Mouse (Mus musculus) heart, embryonic 14.5 days (tissue): ENCODE measurements around the gene Ston2. TPM values are rescaled to one million over a fixed set of nuclear protein-coding genes. Genes with fewer than 3 reads are reported as not detected.

Source experiments
- ATAC-seq: fragments of 200-750 bp; cut with Nextera tagmentation; 2 replicates; pipeline ENCODE4 v1.8.0; 2017; ENCODE audit warnings: low read depth, moderate TSS enrichment; ENCODE audit not compliant: insufficient number of reproducible peaks, insufficient read depth, low FRiP score
- H3K27ac ChIP-seq, 2 experiments: fragments of 200-500 bp in 1 of 2; fragments of 300-500 bp in 1 of 2; sonication (generic) in 1 of 2; replicated peaks in 1 of 2; 2 replicates each; pipeline ENCODE4 v1.5.1; 2012 to 2014; ENCODE audit warnings: low read depth in 2 of 2, low read length in 2 of 2, control low read depth in 1 of 2, mild to moderate bottlenecking in 1 of 2, mixed read lengths in 1 of 2; ENCODE audit not compliant: control insufficient read depth in 1 of 2, insufficient read depth in 1 of 2
- H3K27me3 ChIP-seq: fragments of 300-500 bp; sonication (generic); 2 replicates; pipeline ENCODE4 v1.6.1; 2014; ENCODE audit warnings: mild to moderate bottlenecking, low read length, control low read depth; ENCODE audit not compliant: control insufficient read depth, insufficient read depth
- H3K36me3 ChIP-seq: fragments of 300-500 bp; sonication (generic); 2 replicates; pipeline ENCODE4 v1.6.1; 2014; ENCODE audit warnings: mild to moderate bottlenecking, control low read depth, low read length, mixed read lengths; ENCODE audit not compliant: control insufficient read depth, insufficient read depth
- H3K4me1 ChIP-seq, 2 experiments: fragments of 200-500 bp in 1 of 2; fragments of 300-500 bp in 1 of 2; sonication (generic) in 1 of 2; 2 replicates each; pipeline ENCODE4 v1.6.1; 2012 to 2014; ENCODE audit warnings: low read length in 2 of 2, control low read depth in 1 of 2, mixed read lengths in 1 of 2; ENCODE audit not compliant: control insufficient read depth in 2 of 2, insufficient read depth in 2 of 2
- H3K4me2 ChIP-seq: fragments of 300-500 bp; sonication (generic); 2 replicates; pipeline ENCODE4 v1.6.1; 2014; ENCODE audit warnings: mild to moderate bottlenecking, low read length
- H3K4me3 ChIP-seq, 2 experiments: fragments of 200-500 bp in 1 of 2; fragments of 300-500 bp in 1 of 2; sonication (generic) in 1 of 2; 2 replicates each; pipeline ENCODE4 v1.5.1; 2012 to 2014; ENCODE audit warnings: low read length in 2 of 2, mild to moderate bottlenecking in 2 of 2, control low read depth in 1 of 2, low read depth in 1 of 2, moderate library complexity in 1 of 2; ENCODE audit not compliant: control insufficient read depth in 1 of 2, insufficient read depth in 1 of 2
- H3K9ac ChIP-seq: fragments of 300-500 bp; sonication (generic); 2 replicates; pipeline ENCODE4 v1.6.1; 2014; ENCODE audit warnings: mild to moderate bottlenecking, low read length
- H3K9me3 ChIP-seq: fragments of 300-500 bp; sonication (generic); 2 replicates; pipeline ENCODE4 v1.6.1; 2016; ENCODE audit warnings: low read length, control low read depth; ENCODE audit not compliant: control insufficient read depth
- WGBS: fragments of 180-500 bp; shearing (Covaris S2); extraction: QIAGEN DNeasy Blood & Tissue Kit; methylation state at CpG from one replicate; pipeline ENCODE4 v1.1.7; 2014; 5-methylcytosine and 5-hydroxymethylcytosine counted together
- polyA plus RNA-seq: library from polyadenylated mRNA; unstranded; fragments of >200 nt; fragmentation: Nextera tagmentation; extraction: Ambion mirVana; gene quantifications from 2 replicates; pipeline ENCODE4 v1.2.1, GENCODE M21; 2014

Gene Ston2
- polyA plus RNA-seq, 1 experiment from 2014 or later, result 1.5 TPM

- Histone ChIP-seq H3K27ac (no peak overlapping the region), H3K4me3 (no peak overlapping the region), H3K9me3 (no peaks in the 10 kb centered on the region), H3K4me1 (peaks cover 0 to 9% of the 10 kb centered on the region in 2 experiments; a peak in 1 of 4 replicates), H3K4me2 (no peak overlapping the region), H3K36me3 (no peaks in the 10 kb centered on the region), H3K27me3 (no peaks in the 10 kb centered on the region), H3K9ac (no peak overlapping the region)
- WGBS, result 53% methylated on average over 3 of the region's 3 CpGs
- no peak for ATAC-seq
Measured at GRCm38 (mm10) chr12:91654399-91655122, 133.6 kb downstream of the Ston2 start.

- Histone ChIP-seq H3K9me3 (0 out of 2 replicates have a peak, but pooled peaks cover 2% of the 10 kb centered on the region), H3K4me3 (no peak overlapping the region), H3K27ac (no peak overlapping the region), H3K4me1 (peaks cover 10 to 17% of the 10 kb centered on the region in 2 experiments), H3K27me3 (no peaks in the 10 kb centered on the region), H3K4me2 (no peak overlapping the region), H3K9ac (no peak overlapping the region), H3K36me3 (no peaks in the 10 kb centered on the region)
- WGBS, result 94% methylated on average over 17 of the region's 17 CpGs
- ATAC-seq, result no peak
Measured at GRCm38 (mm10) chr12:91648426-91648825, 139.8 kb downstream of the Ston2 start.

- Histone ChIP-seq H3K27ac (peak overlapping the region in 1 of 2 experiments; percentile 38; a peak in 2 of 4 replicates), H3K36me3 (no peaks in the 10 kb centered on the region), H3K27me3 (no peaks in the 10 kb centered on the region), H3K9ac (peak overlapping the region; percentile 6; the same call in 1 of the 2 replicates), H3K9me3 (0 out of 2 replicates have a peak, but pooled peaks cover 2% of the 10 kb centered on the region), H3K4me3 (no peak overlapping the region), H3K4me2 (peak overlapping the region; percentile 12), H3K4me1 (peaks cover 19 to 24% of the 10 kb centered on the region in 2 experiments)
- 36% methylated on average over 6 of the region's 6 CpGs for WGBS
- ATAC-seq, result no peak; the same call in 1 of the 2 replicates
Measured at GRCm38 (mm10) chr12:91645361-91646123, 142.6 kb downstream of the Ston2 start.

DNA sequence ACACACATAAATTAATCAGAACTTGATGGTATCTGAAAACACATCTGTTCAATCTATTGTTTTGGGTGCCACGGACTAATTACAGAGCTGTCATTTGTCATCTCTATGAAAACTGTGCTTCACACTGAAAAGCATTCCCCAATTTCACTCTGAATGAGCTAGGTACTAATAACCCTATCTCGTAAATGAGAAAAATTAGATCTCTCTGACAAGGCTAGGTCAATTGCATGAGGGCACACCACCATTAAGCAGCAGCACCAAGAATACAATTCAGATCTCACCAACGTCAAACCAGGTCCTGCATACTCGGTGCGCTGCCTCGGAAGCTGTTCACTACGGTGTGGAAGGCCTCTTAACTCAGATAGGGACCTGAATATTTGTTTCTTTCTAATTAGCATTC, 145.0 kb downstream of the Ston2 start:
- Histone ChIP-seq H3K4me1 (peaks cover 19 to 24% of the 10 kb centered on the region in 2 experiments), H3K4me2 (no peak overlapping the region), H3K4me3 (no peak overlapping the region), H3K9ac (no peak overlapping the region), H3K27me3 (no peaks in the 10 kb centered on the region), H3K27ac (no peak overlapping the region), H3K9me3 (0 out of 2 replicates have a peak, but pooled peaks cover 2% of the 10 kb centered on the region), H3K36me3 (no peaks in the 10 kb centered on the region)
- ATAC-seq, result no peak
- 94% methylated on average over 7 of the region's 7 CpGs for WGBS

DNA sequence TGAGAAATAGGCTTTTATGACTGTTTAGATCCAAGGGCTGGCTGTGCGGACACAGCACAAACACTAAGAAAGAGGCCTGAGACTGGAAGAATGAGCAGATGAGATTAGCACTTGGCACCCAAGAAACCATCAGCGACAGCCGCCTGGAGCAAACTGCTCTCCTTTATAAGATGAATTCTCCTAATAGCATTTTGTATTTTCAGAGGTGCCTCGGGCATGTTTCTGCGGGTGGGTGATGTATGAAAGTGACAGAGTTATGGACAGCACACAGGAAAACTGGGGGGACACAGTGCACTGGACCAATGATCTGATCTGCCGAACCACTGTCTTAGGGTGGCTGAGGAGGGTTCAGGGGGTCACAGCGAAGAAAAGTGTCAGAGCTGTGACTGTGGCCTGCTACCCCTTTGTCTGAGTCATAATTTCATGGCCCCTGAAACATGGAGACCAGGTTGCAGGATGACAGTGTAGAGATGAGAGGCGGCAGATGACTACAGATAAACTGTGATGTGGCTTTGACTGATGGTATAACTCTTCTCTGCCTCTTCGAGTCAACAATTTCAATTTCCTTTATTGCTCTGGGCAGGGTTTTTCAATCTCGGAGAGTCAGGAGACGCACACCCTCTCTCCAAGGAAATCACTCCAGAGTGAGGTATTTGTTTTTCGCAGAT, 145.6 kb downstream of the Ston2 start:
- Histone ChIP-seq H3K27me3 (no peaks in the 10 kb centered on the region), H3K36me3 (no peaks in the 10 kb centered on the region), H3K4me1 (peaks cover 19 to 24% of the 10 kb centered on the region in 2 experiments), H3K4me3 (no peak overlapping the region), H3K9ac (no peak overlapping the region), H3K27ac (no peak overlapping the region), H3K9me3 (0 out of 2 replicates have a peak, but pooled peaks cover 2% of the 10 kb centered on the region), H3K4me2 (no peak overlapping the region)
- WGBS, result 92% methylated on average over 12 of the region's 12 CpGs
- ATAC-seq, result no peak

- Histone ChIP-seq H3K9me3 (no peaks in the 10 kb centered on the region), H3K4me1 (peaks cover 19 to 24% of the 10 kb centered on the region in 2 experiments), H3K9ac (peak overlapping the region; percentile 51), H3K27ac (no peak overlapping the region), H3K4me3 (peak overlapping the region; percentile 36), H3K27me3 (no peaks in the 10 kb centered on the region), H3K36me3 (no peaks in the 10 kb centered on the region), H3K4me2 (peak overlapping the region; percentile 64)
- 11% methylated on average over 13 of the region's 13 CpGs for WGBS
- ATAC-seq, result no peak
Measured at GRCm38 (mm10) chr12:91641631-91642141, 146.5 kb downstream of the Ston2 start.

- H3K4me1 ChIP-seq, result peaks cover 14 to 18% of the 10 kb centered on the region in 2 experiments
- no peak for ATAC-seq
- peak overlapping the region; percentile 36; a peak in 3 of 4 replicates for H3K4me3 ChIP-seq
- no peaks in the 10 kb centered on the region for H3K36me3 ChIP-seq
- peak overlapping the region; percentile 64 for H3K4me2 ChIP-seq
- H3K9ac ChIP-seq, result peak overlapping the region; percentile 51
- no peaks in the 10 kb centered on the region for H3K27me3 ChIP-seq
- WGBS, result 33% methylated on average over 7 of the region's 7 CpGs
- H3K9me3 ChIP-seq, result no peaks in the 10 kb centered on the region
- no peak overlapping the region for H3K27ac ChIP-seq
Measured at GRCm38 (mm10) chr12:91641133-91641532, 147.1 kb downstream of the Ston2 start.
